Mouse (Mus musculus): ENCODE measurements around the gene Car3.

Gene Car3

GRCm38 (mm10) chr3:14915355-14915754 lies 52.0 kb downstream of the Car3 start:
- no peak for DNase-seq

- DNase-seq: no peak
Observed at GRCm38 (mm10) chr3:14917261-14917660, 53.9 kb downstream of the Car3 start.
